Mouse (Mus musculus): Measurements from ENCODE around the gene Nmrk2. TPM values are rescaled to one million over a fixed set of nuclear protein-coding genes. Genes with fewer than 3 reads are reported as not detected.

Nmrk2 gene
- total and polyA plus RNA-seq, 2 experiments from 2014 or later: 0.25 to 0.31 TPM

DNA sequence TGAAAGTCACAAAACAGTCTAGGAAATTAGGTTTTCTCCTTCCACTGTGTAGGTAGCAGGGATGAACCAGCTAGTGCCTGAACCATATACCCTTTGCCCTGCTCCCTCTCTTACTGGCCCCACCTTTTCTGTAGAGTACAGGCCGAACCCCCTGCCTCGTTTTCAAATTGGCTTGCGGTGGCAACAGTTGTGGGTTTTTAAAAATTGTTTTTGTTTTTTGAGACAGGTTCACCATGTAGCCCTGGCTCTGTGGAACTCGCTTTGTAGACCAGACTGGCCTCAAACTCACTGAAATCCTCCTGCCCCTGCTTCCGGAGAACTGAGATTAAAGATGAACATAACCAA, 33.8 kb downstream of the Nmrk2 start:
- peak overlapping the region; percentile 33; the same call in 1 of the 2 replicates for H3K9ac ChIP-seq (replicated peaks; ENCODE audit: low read length)
- WGBS: 9% methylated on average over 5 of the region's 5 CpGs
- H3K4me1 ChIP-seq (ENCODE audit: insufficient read depth, low read length): peaks cover 12% of the 10 kb centered on the region; the same call in 1 of the 2 replicates

DNA sequence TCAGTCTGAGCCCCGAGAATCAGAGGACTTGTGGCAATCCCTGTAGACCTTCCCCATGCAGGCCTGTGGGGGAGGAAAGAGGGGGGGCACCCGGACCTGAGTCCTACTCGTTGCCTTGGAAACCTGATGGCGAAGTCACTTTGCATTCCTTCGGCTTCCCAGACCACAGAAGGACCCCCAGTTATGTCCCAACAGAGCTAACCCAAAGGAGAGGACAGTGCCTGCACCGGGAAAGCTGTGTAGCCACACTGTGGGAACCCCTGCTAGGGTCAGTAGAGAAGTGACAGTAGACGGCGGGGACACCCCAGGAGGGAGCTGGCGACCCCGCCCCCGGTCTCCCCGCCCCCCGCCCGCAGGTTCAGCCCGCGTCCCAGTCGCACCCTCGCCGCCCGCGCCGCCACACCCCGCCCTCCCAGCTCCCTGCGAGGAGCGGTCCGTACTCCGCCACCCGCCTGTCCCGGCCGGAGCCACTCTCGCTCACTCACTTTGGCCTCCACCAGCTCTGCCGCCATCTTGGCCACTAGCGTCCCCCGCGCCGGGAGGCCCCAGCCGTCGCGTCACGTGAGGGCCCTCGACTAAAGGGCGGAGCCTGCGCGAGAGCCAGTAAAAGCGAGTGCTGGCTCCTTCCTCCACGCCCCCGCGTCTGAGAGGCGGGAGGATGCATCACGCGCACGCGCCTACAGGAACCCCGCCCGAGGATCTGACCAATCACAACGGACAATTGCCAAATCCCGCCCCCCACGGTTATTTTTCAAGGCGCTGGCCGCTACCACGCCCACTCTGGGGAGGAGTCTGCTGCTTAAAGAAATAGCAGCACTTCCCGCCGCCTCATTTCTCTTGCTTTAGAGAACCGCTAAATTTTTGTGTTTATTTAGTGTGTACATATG, 34.4 kb downstream of the Nmrk2 start, which contains the start of gene Pias4:
Gene Pias4, minus strand, starts transcription at position 724 of the 887 bp plus-strand sequence.
- no peaks in the 10 kb centered on the region for H3K27me3 ChIP-seq (ENCODE audit: insufficient read depth, low read length)
- H3K4me1 ChIP-seq (ENCODE audit: insufficient read depth, low read length): peaks cover 12% of the 10 kb centered on the region; the same call in 1 of the 2 replicates
- peak within 1 kb of the TSS; percentile 87 for H3K4me2 ChIP-seq (ENCODE audit: low read depth, low read length)
- peak within 1 kb of the TSS; percentile 85 for H3K27ac ChIP-seq
- no peak for TF ChIP-seq CTCF (IDR thresholded peaks at IDR 0.05; ENCODE audit: low read depth)
- H3K9me3 ChIP-seq (ENCODE audit: low read length): no peaks in the 10 kb centered on the region
- H3K36me3 ChIP-seq (ENCODE audit: insufficient read depth, low read length): peaks cover 4% of the 10 kb centered on the region; the same call in 1 of the 2 replicates
- peak; percentile 91 for ATAC-seq
- H3K4me3 ChIP-seq (ENCODE audit: low read length): peak within 1 kb of the TSS; percentile 90
- peak; percentile 100 for DNase-seq (ENCODE audit: low spot score)
- H3K9ac ChIP-seq (replicated peaks; ENCODE audit: low read length): peak within 1 kb of the TSS; percentile 88
- under 1% methylated on average over 45 of the region's 64 CpGs for WGBS

More for the DNA sequence above, 33.8 kb downstream of the Nmrk2 start:
- ATAC-seq (peak; percentile 48), DNase-seq (ENCODE audit: low spot score) (no peak)
- no peaks in the 10 kb centered on the region for H3K9me3 ChIP-seq (ENCODE audit: low read length)
- H3K4me2 ChIP-seq (ENCODE audit: low read depth, low read length): peak overlapping the region; percentile 86
- H3K4me3 ChIP-seq (ENCODE audit: low read length): peak overlapping the region; percentile 90
- H3K27me3 ChIP-seq (ENCODE audit: insufficient read depth, low read length): no peaks in the 10 kb centered on the region
- no peaks in the 10 kb centered on the region for H3K36me3 ChIP-seq (ENCODE audit: insufficient read depth, low read length)
- peak overlapping the region; percentile 85; the same call in 1 of the 2 replicates for H3K27ac ChIP-seq
- TF ChIP-seq CTCF (IDR thresholded peaks at IDR 0.05; ENCODE audit: low read depth): no peak

DNA sequence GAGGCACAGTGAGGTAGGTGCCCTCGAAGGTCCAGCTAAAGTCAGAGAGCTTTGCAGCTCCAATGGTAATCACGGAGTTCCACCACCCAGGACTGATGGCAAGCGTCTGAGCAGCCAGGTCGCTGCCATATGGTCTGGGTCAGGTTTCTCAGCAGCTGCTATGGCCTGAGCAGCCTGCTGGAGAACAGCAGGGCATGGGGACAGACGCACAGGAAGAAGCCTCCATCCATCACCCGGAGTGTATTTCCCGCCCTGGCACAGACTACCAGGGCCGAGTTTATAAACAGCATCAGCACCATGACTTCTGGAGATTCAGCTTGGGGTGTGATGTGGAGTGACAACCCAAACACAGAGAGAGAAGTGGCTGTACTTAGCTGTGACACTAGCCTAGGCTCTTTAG, 36.7 kb downstream of the Nmrk2 start:
- no peak for ATAC-seq
- TF ChIP-seq CTCF (IDR thresholded peaks at IDR 0.05; ENCODE audit: low read depth): no peak
- no peak overlapping the region for H3K4me3 ChIP-seq (ENCODE audit: low read length)
- no peak overlapping the region; the same call in 1 of the 2 replicates for H3K9ac ChIP-seq (replicated peaks; ENCODE audit: low read length)
- no peaks in the 10 kb centered on the region for H3K9me3 ChIP-seq (ENCODE audit: low read length)
- WGBS: 69% methylated on average over 8 of the region's 8 CpGs
- no peak overlapping the region for H3K27ac ChIP-seq
- no peak overlapping the region for H3K4me2 ChIP-seq (ENCODE audit: low read depth, low read length)
- peaks cover 26% of the 10 kb centered on the region for H3K36me3 ChIP-seq (ENCODE audit: insufficient read depth, low read length)
- H3K4me1 ChIP-seq (ENCODE audit: insufficient read depth, low read length): peaks cover 12% of the 10 kb centered on the region; the same call in 1 of the 2 replicates
- H3K27me3 ChIP-seq (ENCODE audit: insufficient read depth, low read length): no peaks in the 10 kb centered on the region
- DNase-seq (ENCODE audit: low spot score): no peak

DNA sequence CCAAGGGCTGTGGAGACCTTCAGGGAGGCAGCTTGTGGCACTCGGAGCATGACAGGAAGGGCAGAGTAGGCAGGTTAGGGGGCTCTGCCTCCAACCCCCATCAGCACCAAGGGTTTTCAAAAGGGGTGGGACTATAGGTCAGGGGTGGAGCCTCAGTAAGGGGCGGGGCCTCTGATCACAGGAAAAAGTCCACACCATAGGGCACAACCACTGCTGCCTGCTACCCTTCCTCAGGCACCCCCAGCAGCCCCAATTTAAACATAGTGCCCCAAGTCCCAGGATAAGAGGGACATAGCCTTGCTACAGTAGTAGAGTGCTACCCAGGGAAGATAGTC, 39.6 kb downstream of the Nmrk2 start:
- H3K9me3 ChIP-seq (ENCODE audit: low read length): no peaks in the 10 kb centered on the region
- H3K4me3 ChIP-seq (ENCODE audit: low read length): no peak overlapping the region
- TF ChIP-seq CTCF (IDR thresholded peaks at IDR 0.05; ENCODE audit: low read depth): no peak
- H3K27me3 ChIP-seq (ENCODE audit: insufficient read depth, low read length): no peaks in the 10 kb centered on the region
- H3K4me1 ChIP-seq (ENCODE audit: insufficient read depth, low read length): peaks cover 5% of the 10 kb centered on the region; the same call in 1 of the 2 replicates
- H3K36me3 ChIP-seq (ENCODE audit: insufficient read depth, low read length): peaks cover 40% of the 10 kb centered on the region
- WGBS: 83% methylated on average over 2 of the region's 2 CpGs
- DNase-seq (ENCODE audit: low spot score) (no peak), ATAC-seq (no peak)
- no peak overlapping the region for H3K27ac ChIP-seq
- H3K9ac ChIP-seq (replicated peaks; ENCODE audit: low read length): no peak overlapping the region
- no peak overlapping the region for H3K4me2 ChIP-seq (ENCODE audit: low read depth, low read length)

DNA sequence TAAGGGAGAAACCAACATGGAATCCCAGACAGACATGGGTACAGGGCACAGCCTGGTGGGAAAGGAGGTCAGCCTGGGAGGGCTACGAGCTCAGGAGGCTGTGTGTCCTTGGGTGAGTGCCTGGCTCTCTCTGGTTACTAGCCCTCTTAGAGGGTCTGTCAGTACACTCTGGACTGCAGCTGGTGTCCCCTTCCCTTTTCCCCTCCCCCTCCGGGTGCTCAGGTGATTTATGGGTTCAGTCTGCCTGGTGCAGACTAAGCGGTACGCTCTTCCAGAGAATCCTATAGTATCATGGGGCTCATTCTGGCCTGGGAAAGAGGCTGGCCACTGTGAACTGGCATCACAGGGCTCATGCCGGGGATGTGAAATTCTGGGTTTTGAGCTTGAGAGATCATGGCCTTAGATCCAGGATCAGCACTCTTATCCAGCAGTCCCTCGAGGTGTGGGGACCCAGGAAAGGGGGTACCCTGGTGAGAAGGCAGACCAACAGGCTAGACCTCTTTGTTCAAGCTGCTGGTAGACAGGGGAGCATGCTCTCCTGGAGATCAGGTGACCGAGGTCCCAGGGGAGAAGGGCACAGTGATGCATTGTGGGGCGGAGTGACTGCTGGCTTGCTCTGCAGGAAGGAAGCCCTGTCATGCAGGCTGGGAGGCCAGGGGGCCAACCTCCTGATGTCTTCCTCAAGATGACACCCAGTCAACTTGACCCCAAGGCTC, 40.1 kb downstream of the Nmrk2 start:
- TF ChIP-seq CTCF (IDR thresholded peaks at IDR 0.05; ENCODE audit: low read depth): no peak
- no peaks in the 10 kb centered on the region for H3K9me3 ChIP-seq (ENCODE audit: low read length)
- ATAC-seq (no peak), DNase-seq (ENCODE audit: low spot score) (no peak)
- H3K4me1 ChIP-seq (ENCODE audit: insufficient read depth, low read length): peaks cover 3% of the 10 kb centered on the region; the same call in 1 of the 2 replicates
- H3K27ac ChIP-seq: no peak overlapping the region
- H3K9ac ChIP-seq (replicated peaks; ENCODE audit: low read length): no peak overlapping the region
- peaks cover 45% of the 10 kb centered on the region for H3K36me3 ChIP-seq (ENCODE audit: insufficient read depth, low read length)
- H3K4me2 ChIP-seq (ENCODE audit: low read depth, low read length): no peak overlapping the region
- H3K27me3 ChIP-seq (ENCODE audit: insufficient read depth, low read length): no peaks in the 10 kb centered on the region
- WGBS: 82% methylated on average over 8 of the region's 8 CpGs
- H3K4me3 ChIP-seq (ENCODE audit: low read length): no peak overlapping the region

DNA sequence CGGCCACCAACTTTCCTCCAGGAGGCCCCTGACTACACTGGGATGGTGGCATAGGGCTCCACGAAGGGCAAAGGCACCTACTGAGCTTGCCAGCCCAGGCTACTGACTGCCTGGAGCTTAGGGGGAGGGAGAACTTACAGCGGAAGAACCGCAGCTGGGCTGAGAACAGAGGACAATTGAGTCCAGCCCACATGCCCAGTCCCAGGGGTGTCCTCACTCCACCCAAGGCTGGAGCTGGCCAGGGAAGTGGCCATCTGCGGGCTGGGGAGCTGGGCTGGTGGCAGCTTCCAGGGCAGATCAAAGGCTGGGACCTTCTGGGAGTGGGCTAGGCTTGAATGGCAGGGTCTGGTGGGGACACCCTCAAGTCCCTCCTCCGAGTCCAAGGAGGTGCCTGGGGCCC, 47.1 kb downstream of the Nmrk2 start:
- DNase-seq (ENCODE audit: low spot score): no peak
- no peaks in the 10 kb centered on the region for H3K4me1 ChIP-seq (ENCODE audit: insufficient read depth, low read length)
- 77% methylated on average over 6 of the region's 6 CpGs for WGBS
- H3K4me3 ChIP-seq (ENCODE audit: low read length): no peak overlapping the region
- H3K9me3 ChIP-seq (ENCODE audit: low read length): no peaks in the 10 kb centered on the region
- H3K4me2 ChIP-seq (ENCODE audit: low read depth, low read length): no peak overlapping the region
- H3K27me3 ChIP-seq (ENCODE audit: insufficient read depth, low read length): no peaks in the 10 kb centered on the region
- H3K27ac ChIP-seq: no peak overlapping the region
- no peak for TF ChIP-seq CTCF (IDR thresholded peaks at IDR 0.05; ENCODE audit: low read depth)
- no peak for ATAC-seq
- no peak overlapping the region for H3K9ac ChIP-seq (replicated peaks; ENCODE audit: low read length)
- H3K36me3 ChIP-seq (ENCODE audit: insufficient read depth, low read length): peaks cover 57% of the 10 kb centered on the region

Data from hindbrain, postnatal 0 days (tissue).